Mouse (Mus musculus) ES-Bruce4 (cell line): ENCODE results near the gene Cnn2. TPM values are rescaled to one million over a fixed set of nuclear protein-coding genes. Genes with fewer than 3 reads are reported as not detected.

Experiments
- H3K27ac ChIP-seq: 2 replicates; pipeline ENCODE4 v1.5.1; 2012; ENCODE audit warnings: low read length, inconsistent platforms; ENCODE audit not compliant: insufficient read depth
- H3K27me3 ChIP-seq: 2 replicates; pipeline ENCODE4 v1.6.1; 2012; ENCODE audit warnings: mild to moderate bottlenecking, low read length, inconsistent platforms; ENCODE audit not compliant: control insufficient read depth, poor library complexity, insufficient read depth, severe bottlenecking
- H3K36me3 ChIP-seq: 2 replicates; pipeline ENCODE4 v1.6.1; 2012; ENCODE audit warnings: inconsistent platforms, mild to moderate bottlenecking, low read length, moderate library complexity; ENCODE audit not compliant: control insufficient read depth, poor library complexity, insufficient read depth, severe bottlenecking
- H3K4me1 ChIP-seq: one replicate; pipeline ENCODE4 v1.8.1; 2011; ENCODE audit warnings: low read length; ENCODE audit not compliant: control insufficient read depth, insufficient read depth
- H3K4me3 ChIP-seq: 2 replicates; pipeline ENCODE4 v1.5.1; 2011; ENCODE audit warnings: low read depth, mild to moderate bottlenecking, low read length
- H3K9ac ChIP-seq: 2 replicates; pipeline ENCODE4 v1.6.1; 2012; ENCODE audit warnings: low read depth, mild to moderate bottlenecking, inconsistent platforms; ENCODE audit not compliant: poor library complexity, severe bottlenecking
- H3K9me3 ChIP-seq: replicated peaks from 2 replicates; pipeline ENCODE4 v1.6.1; 2012; ENCODE audit warnings: mild to moderate bottlenecking, low read length, inconsistent platforms; ENCODE audit not compliant: control insufficient read depth, poor library complexity, insufficient read depth, severe bottlenecking
- CTCF ChIP-seq: IDR thresholded peaks from one replicate; pipeline ENCODE4 v1.8.1; 2011; ENCODE audit warnings: low read depth, low read length
- EP300 ChIP-seq: IDR thresholded peaks from 2 replicates; pipeline ENCODE4 v1.6.1; 2011; ENCODE audit warnings: low read depth, low read length; ENCODE audit not compliant: insufficient read depth
- POLR2A ChIP-seq: IDR thresholded peaks from one replicate; pipeline ENCODE4 v1.8.1; 2011; ENCODE audit warnings: low read length; ENCODE audit not compliant: insufficient read depth
- polyA plus RNA-seq: library from polyadenylated mRNA; stranded (reverse); fragments of >200 nt; gene quantifications from 2 replicates; pipeline ENCODE4 v1.2.4, GENCODE M21; 2011; ENCODE audit warnings: low read depth; ENCODE audit not compliant: missing spikeins, insufficient read depth, insufficient read length

Cnn2 gene
- polyA plus RNA-seq: 156 and 164 TPM in 2 replicates

DNA sequence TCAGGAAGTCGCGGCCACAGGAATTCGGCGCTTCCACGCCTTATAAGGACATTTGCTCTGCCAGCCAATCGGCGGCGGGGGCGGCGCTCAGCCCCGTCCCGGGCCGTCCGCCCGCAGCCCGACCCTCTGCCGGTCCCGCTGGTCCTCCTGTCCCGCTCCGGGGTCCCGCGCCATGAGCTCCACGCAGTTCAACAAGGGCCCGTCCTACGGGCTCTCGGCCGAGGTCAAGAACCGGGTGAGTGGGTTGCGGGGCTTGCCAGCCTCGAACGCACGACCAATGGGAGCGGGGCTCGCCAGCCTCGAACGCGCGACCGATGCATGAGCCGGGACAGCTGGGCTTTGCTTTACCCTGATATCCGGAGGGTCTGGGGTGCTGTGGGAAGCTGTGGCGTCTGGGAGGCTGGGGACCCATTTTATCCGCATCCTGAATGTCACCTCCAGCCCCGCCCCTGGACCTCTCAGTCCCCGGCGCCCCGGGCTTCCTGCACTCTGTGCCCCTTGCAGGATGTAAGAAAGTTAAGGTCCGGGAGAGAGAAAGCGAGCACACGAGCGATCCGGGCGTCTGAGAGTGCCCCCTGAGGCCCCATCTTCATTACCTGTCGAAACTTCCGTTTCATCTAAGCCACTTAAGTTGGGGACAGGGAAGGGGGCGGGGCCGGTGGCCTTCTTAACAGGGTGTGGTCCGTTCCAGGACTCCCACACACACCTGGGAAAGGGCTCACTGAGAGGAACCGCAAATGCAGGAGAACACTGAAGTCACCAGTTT, at the start of gene Cnn2:
Gene Cnn2 (plus strand): TSS at position 79 of the 766 bp plus-strand sequence.
- Histone ChIP-seq H3K4me1 (peaks cover 4% of the 10 kb centered on the region), H3K9ac (peak within 1 kb of the TSS; percentile 87), H3K27me3 (no peaks in the 10 kb centered on the region), H3K9me3 (no peaks in the 10 kb centered on the region), H3K36me3 (no peaks in the 10 kb centered on the region), H3K4me3 (peak within 1 kb of the TSS; percentile 84), H3K27ac (peak within 1 kb of the TSS; percentile 26)
- TF ChIP-seq POLR2A (no peak), EP300 (no peak)

GRCm38 (mm10) chr10:79940749-79941148, 47.6 kb upstream of the Cnn2 start:
- H3K36me3 ChIP-seq: no peaks in the 10 kb centered on the region
- no peak overlapping the region for H3K4me3 ChIP-seq

DNA sequence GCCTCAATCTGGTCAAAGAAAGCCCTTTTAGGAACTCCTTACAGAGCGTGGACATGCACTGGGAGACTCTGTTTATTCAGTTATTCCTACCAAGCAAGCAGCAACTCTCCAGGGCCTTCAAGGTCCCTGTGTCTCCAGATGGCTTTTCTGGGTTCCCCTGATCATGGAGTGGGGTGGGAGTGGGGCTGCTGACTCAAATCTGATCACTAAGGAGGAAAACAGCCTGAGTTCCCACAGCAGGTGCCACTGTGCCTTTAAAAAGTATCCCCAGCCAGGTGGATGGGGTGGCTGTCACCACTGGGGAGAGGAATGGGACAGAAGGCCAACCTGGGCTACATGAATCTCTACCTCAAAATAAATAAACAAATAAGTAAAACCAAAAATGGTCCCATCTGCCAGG, 45.4 kb upstream of the Cnn2 start:
- Histone ChIP-seq H3K4me1 (peaks cover 1% of the 10 kb centered on the region), H3K4me3 (no peak overlapping the region), H3K27me3 (no peaks in the 10 kb centered on the region), H3K36me3 (no peaks in the 10 kb centered on the region), H3K9ac (no peak overlapping the region), H3K27ac (no peak overlapping the region), H3K9me3 (no peaks in the 10 kb centered on the region)
- TF ChIP-seq POLR2A (no peak), CTCF (no peak), EP300 (no peak)

More at GRCm38 (mm10) chr10:79940749-79941148, 47.6 kb upstream of the Cnn2 start:
- no peak overlapping the region for H3K9ac ChIP-seq
- H3K27me3 ChIP-seq: no peaks in the 10 kb centered on the region
- no peak overlapping the region for H3K27ac ChIP-seq
- peaks cover 1% of the 10 kb centered on the region for H3K4me1 ChIP-seq
- no peaks in the 10 kb centered on the region for H3K9me3 ChIP-seq
- TF ChIP-seq CTCF: no peak
- TF ChIP-seq POLR2A: no peak
- TF ChIP-seq EP300: no peak

DNA sequence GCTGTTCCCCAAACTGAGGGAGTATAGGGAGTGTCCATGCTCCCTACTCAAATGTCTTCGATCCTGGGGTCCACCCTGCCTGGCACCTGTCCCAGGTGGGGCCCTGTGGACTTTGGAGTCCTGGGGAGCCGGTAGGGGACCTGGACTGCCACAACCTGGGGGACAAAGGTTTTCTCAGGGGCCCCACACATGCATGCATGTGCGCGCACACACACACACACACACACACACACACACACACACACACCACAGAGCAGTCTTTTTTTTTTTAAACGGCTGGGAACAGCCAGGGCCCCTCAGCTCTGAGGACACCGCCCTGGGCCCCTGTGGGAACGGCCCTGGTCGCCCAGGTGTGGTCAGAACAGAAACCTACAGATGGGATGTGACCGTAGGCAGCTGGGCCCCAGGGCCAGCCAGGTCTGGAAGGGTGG, 44.9 kb upstream of the Cnn2 start:
- TF ChIP-seq POLR2A (no peak), CTCF (no peak), EP300 (no peak)
- Histone ChIP-seq H3K9me3 (no peaks in the 10 kb centered on the region), H3K27me3 (no peaks in the 10 kb centered on the region), H3K4me3 (no peak overlapping the region), H3K27ac (no peak overlapping the region), H3K36me3 (no peaks in the 10 kb centered on the region), H3K9ac (no peak overlapping the region), H3K4me1 (peaks cover 1% of the 10 kb centered on the region)

DNA sequence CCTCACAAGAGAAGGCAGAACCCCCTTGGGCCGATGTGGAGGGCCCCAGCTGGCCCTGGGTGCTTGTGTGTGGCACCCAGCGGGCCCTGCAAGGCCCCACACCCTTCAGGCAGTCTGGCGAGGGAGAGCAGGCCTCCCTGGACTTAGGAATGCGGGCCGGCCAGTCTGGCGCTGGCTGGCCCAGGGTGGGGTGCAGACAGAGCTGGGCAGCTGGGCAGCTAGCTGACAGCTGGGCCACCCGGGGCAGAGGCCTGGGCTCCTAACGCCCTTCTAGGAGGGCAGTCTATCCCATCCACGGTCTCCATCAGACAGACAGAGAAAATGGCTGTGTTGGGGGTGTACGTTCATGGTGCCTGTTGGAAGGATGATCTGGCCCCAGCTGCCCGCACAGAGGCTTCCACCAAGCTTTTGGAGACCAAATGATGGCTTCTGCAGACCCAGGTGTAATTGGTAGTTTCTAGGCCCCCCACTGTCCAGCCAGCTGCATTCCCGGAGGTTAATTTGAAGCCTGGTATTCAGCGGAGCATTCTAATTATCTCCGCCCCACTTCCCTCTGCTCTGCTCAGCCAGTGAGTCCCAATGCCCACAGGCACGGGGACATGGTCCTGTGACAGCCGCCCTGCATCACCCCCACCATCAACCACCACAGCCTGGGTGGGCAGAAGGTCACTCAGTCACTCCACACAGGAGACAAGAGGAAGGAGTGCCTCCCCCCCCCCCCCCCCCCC, 42.7 kb upstream of the Cnn2 start:
- peaks cover 1% of the 10 kb centered on the region for H3K4me1 ChIP-seq
- H3K4me3 ChIP-seq: no peak overlapping the region
- no peak for TF ChIP-seq EP300
- TF ChIP-seq POLR2A: no peak
- no peak for TF ChIP-seq CTCF
- no peak overlapping the region for H3K27ac ChIP-seq
- H3K27me3 ChIP-seq: no peaks in the 10 kb centered on the region
- no peaks in the 10 kb centered on the region for H3K9me3 ChIP-seq
- no peak overlapping the region for H3K9ac ChIP-seq
- no peaks in the 10 kb centered on the region for H3K36me3 ChIP-seq
